Comparison of ENCODE assay signal across 23 mouse cellular contexts in the genomic region with DNA sequence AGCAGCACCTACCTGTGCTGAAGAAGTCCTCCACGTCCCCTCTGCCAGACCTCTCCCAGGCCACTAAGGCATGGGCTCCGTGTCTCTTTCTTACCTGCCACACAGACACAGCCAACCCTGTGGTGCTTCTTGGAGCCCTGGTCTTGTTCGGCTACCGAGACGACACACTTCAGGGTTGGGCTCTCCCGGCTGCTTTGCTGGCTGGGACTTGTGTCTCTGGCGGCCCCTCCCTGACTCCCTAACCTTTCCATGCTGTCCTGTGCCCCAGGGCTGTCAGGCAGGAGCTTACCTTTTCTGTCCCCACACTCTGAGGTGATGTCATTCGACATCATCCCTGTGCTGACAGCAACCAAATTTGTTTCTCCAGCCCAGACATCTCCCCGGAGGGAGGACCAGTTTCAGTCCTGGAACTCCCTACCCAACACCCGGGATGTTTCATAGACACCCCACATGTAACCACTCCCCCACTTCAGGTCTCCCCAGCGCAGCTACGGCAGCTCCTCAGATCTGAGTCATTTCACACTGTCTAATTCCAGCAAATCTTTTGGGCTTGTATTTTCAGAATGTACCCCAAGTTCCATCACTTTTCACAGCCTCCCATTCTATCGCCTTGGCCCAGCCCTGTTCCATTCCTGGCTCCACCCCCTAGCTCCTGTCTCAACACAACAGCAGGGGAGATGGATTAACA. TPM values are rescaled to one million over a fixed set of nuclear protein-coding genes. Genes with fewer than 3 reads are reported as not detected.
DNase-seq lines count a peak whose midpoint lies in the region; ATAC-seq and TF ChIP-seq lines count a peak whose summit lies in the region.
"Had no signal": no experiment of that assay in that cellular context is flagged by ENCODE, and none has a peak within 500 bp of the region (broad histone marks: within the 10 kb centered on the region; RNA-seq: fewer than 3 reads in every experiment).

No protein-coding gene starts in this region.

- H3K9me3 ChIP-seq in heart, embryonic 10.5 days, result no peaks in the 10 kb centered on the region
- no peaks in the 10 kb centered on the region for H3K9me3 ChIP-seq in liver, embryonic 11.5 days (ENCODE audit: control insufficient read depth, low read length)
- no peaks in the 10 kb centered on the region for H3K9me3 ChIP-seq in intestine, embryonic 15.5 days
- H3K9me3 ChIP-seq: forebrain, embryonic 15.5 days; megakaryocyte, embryonic 14.5 days; neural tube, embryonic 15.5 days had no signal

- H3K4me2 ChIP-seq in liver, embryonic 11.5 days, result no peak overlapping the region
- no peak overlapping the region for H3K4me2 ChIP-seq in intestine, embryonic 15.5 days (replicated peaks)
- H3K4me2 ChIP-seq: forebrain, embryonic 15.5 days; neural tube, embryonic 15.5 days had no signal

- peak; percentile 33 for DNase-seq in cerebellum, adult 9-11 months
- no peak for DNase-seq in cerebellum, postnatal 4 days (ENCODE audit: low spot score in 2 of 2)
- DNase-seq in heart, adult 2 months, result peak in 1 of 2 experiments; percentile 27
- DNase-seq in heart, embryonic 10.5 days (ENCODE audit: low spot score), result no peak
- DNase-seq in liver, embryonic 11.5 days (ENCODE audit: low spot score), result no peak
- DNase-seq in liver, result no peak
- DNase-seq: adrenal gland, postnatal 25 days; cerebellum, postnatal 36 days; gastrocnemius, postnatal 10 days; heart, adult 18-20 months; kidney, adult 18-20 months; kidney, postnatal 10 days; lung, adult 18-20 months; midbrain, embryonic 14.5 days had no signal

- intact Hi-C loops in heart, adult 2 months (cut with DNase I), result no loop called here

- 0 out of 2 replicates have a peak, but pooled peaks have one; percentile 26 for ATAC-seq in liver, embryonic 11.5 days (replicated peaks; ENCODE audit: low FRiP score)
- no peak for ATAC-seq in intestine, embryonic 15.5 days
- ATAC-seq: activated CD4-positive, CD25-positive, alpha-beta regulatory T cell, adult 4 months; forebrain, embryonic 15.5 days; Patski had no signal

- H3K36me3 ChIP-seq in heart, adult 2 months (ENCODE audit: control insufficient read depth, insufficient read depth, low read length), result peaks cover 7% of the 10 kb centered on the region
- H3K36me3 ChIP-seq in heart, embryonic 10.5 days, result peaks cover 57% of the 10 kb centered on the region
- peaks cover 4% of the 10 kb centered on the region for H3K36me3 ChIP-seq in liver, embryonic 11.5 days (ENCODE audit: control insufficient read depth, insufficient read depth, low read length)
- H3K36me3 ChIP-seq in intestine, embryonic 15.5 days, result peaks cover 4% of the 10 kb centered on the region; the same call in 1 of the 2 replicates

- no peak overlapping the region for H3K9ac ChIP-seq in heart, adult 2 months (ENCODE audit: low read depth, low read length)
- no peak overlapping the region for H3K9ac ChIP-seq in liver, embryonic 11.5 days (ENCODE audit: low read depth, low read length)
- H3K9ac ChIP-seq in intestine, embryonic 15.5 days, result no peak overlapping the region
- H3K9ac ChIP-seq: forebrain, embryonic 15.5 days; neural tube, embryonic 15.5 days had no signal

- no peak for TF ChIP-seq EP300 in heart, adult 2 months (IDR thresholded peaks at IDR 0.05; ENCODE audit: insufficient read depth, low read depth, low read length)

- H3K4me3 ChIP-seq in heart, adult 2 months, result no peak overlapping the region
- H3K4me3 ChIP-seq in heart, embryonic 10.5 days, result no peak overlapping the region
- H3K4me3 ChIP-seq in liver, embryonic 11.5 days (ENCODE audit: low read depth, low read length), result no peak overlapping the region
- H3K4me3 ChIP-seq in olfactory bulb, adult 2 months (ENCODE audit: insufficient read depth, low read depth, low read length), result no peak overlapping the region
- no peak overlapping the region for H3K4me3 ChIP-seq in intestine, embryonic 15.5 days (replicated peaks)
- H3K4me3 ChIP-seq: erythroblast, embryonic 14.5 days; forebrain, embryonic 15.5 days; megakaryocyte, embryonic 14.5 days; neural tube, embryonic 15.5 days had no signal

- peaks cover 32% of the 10 kb centered on the region for H3K4me1 ChIP-seq in heart, adult 2 months (ENCODE audit: control insufficient read depth, insufficient read depth, low read length)
- peaks cover 71% of the 10 kb centered on the region for H3K4me1 ChIP-seq in heart, embryonic 10.5 days
- peaks cover 5% of the 10 kb centered on the region; the same call in 1 of the 2 replicates for H3K4me1 ChIP-seq in liver, embryonic 11.5 days (replicated peaks; ENCODE audit: control insufficient read depth, insufficient read depth, low read length)
- H3K4me1 ChIP-seq in olfactory bulb, adult 2 months (ENCODE audit: control insufficient read depth, insufficient read depth, low read length), result peaks cover 55% of the 10 kb centered on the region
- H3K4me1 ChIP-seq in intestine, embryonic 15.5 days (replicated peaks), result peaks cover 13% of the 10 kb centered on the region

- no peak for TF ChIP-seq CTCF in heart, adult 2 months (IDR thresholded peaks at IDR 0.05)
- TF ChIP-seq CTCF in olfactory bulb, adult 2 months (IDR thresholded peaks at IDR 0.05; ENCODE audit: insufficient read depth, low read depth, low read length), result no peak

- no peak for TF ChIP-seq POLR2A in heart, adult 2 months (IDR thresholded peaks at IDR 0.05; ENCODE audit: insufficient read depth, low read depth, low read length)
- no peak for TF ChIP-seq POLR2A in olfactory bulb, adult 2 months (IDR thresholded peaks at IDR 0.05; ENCODE audit: insufficient read depth, low read depth, low read length)

- H3K79me2 ChIP-seq in heart, adult 2 months (replicated peaks; ENCODE audit: control insufficient read depth, insufficient read depth, low read length), result peaks cover 13% of the 10 kb centered on the region

- H3K27me3 ChIP-seq in heart, adult 2 months (ENCODE audit: control insufficient read depth, insufficient read depth, low read length), result no peaks in the 10 kb centered on the region
- H3K27me3 ChIP-seq in heart, embryonic 10.5 days (ENCODE audit: insufficient read depth, poor library complexity, severe bottlenecking), result no peaks in the 10 kb centered on the region
- H3K27me3 ChIP-seq in liver, embryonic 11.5 days (replicated peaks; ENCODE audit: control insufficient read depth, insufficient read depth, low read length), result no peaks in the 10 kb centered on the region
- no peaks in the 10 kb centered on the region for H3K27me3 ChIP-seq in intestine, embryonic 15.5 days (replicated peaks)
- H3K27me3 ChIP-seq: forebrain, embryonic 15.5 days; megakaryocyte, embryonic 14.5 days; neural tube, embryonic 15.5 days; Patski had no signal

- 0 out of 2 replicates have a peak overlapping the region, but pooled peaks have one; percentile 17 for H3K27ac ChIP-seq in heart, adult 2 months
- H3K27ac ChIP-seq in heart, embryonic 10.5 days, result no peak overlapping the region
- no peak overlapping the region for H3K27ac ChIP-seq in liver, embryonic 11.5 days (ENCODE audit: low read depth, low read length)
- H3K27ac ChIP-seq in olfactory bulb, adult 2 months (ENCODE audit: insufficient read depth, low read depth, low read length), result peak overlapping the region; percentile 21; the same call in 1 of the 2 replicates
- H3K27ac ChIP-seq in intestine, embryonic 15.5 days, result no peak overlapping the region
- H3K27ac ChIP-seq: forebrain, embryonic 15.5 days; neural tube, embryonic 15.5 days had no signal

- 46% methylated on average over 13 of the region's 13 CpGs for WGBS in heart, adult 2 months
- 70% methylated on average over 13 of the region's 13 CpGs for WGBS in heart, embryonic 10.5 days
- WGBS in liver, embryonic 11.5 days, result 80% methylated on average over 13 of the region's 13 CpGs
- 56% methylated on average over 13 of the region's 13 CpGs for WGBS in olfactory bulb, adult 2 months
- 76% methylated on average over 13 of the region's 13 CpGs for WGBS in intestine, embryonic 15.5 days

RNA-seq across cellular contexts. Expression of a gene that starts 9.8 kb away (rescaled TPM):
- total RNA-seq in heart, adult 2 months (2021), result 100 to 1,000 TPM; 253 to 267 TPM
- polyA plus RNA-seq in heart, adult 2 months (2012; rRNA removed), result 149 and 161 TPM in 2 replicates
- polyA plus RNA-seq in heart, embryonic 10.5 days (2016; fragmentation: Nextera tagmentation; extraction: Ambion mirVana), result 49.1 and 74.8 TPM in 2 replicates
- 26.5 and 28.9 TPM in 2 replicates for polyA plus RNA-seq in liver, embryonic 11.5 days (2014; fragmentation: Nextera tagmentation; extraction: Ambion mirVana)
- 379 TPM in 1 of 2 replicates, not detected in the other for polyA plus RNA-seq in olfactory bulb, adult 2 months (2012; ENCODE audit: insufficient read depth, insufficient read length, low replicate concordance, missing spikeins)
- polyA plus RNA-seq in intestine, embryonic 15.5 days (2015; fragmentation: Nextera tagmentation; extraction: Ambion mirVana), result 26.7 and 27.6 TPM in 2 replicates

RNA-seq across cellular contexts. Expression of a gene that starts 15.8 kb away (rescaled TPM):
- total RNA-seq in heart, adult 2 months (2021), result 10 to 100 TPM; 46.3 to 49.5 TPM
- polyA plus RNA-seq in heart, adult 2 months (2012; rRNA removed), result 41.0 and 65.9 TPM in 2 replicates
- polyA plus RNA-seq in heart, embryonic 10.5 days (2016; fragmentation: Nextera tagmentation; extraction: Ambion mirVana), result 74.9 and 86.4 TPM in 2 replicates
- polyA plus RNA-seq in liver, embryonic 11.5 days (2014; fragmentation: Nextera tagmentation; extraction: Ambion mirVana), result 20.6 and 26.8 TPM in 2 replicates
- 342 TPM in 1 of 2 replicates, not detected in the other for polyA plus RNA-seq in olfactory bulb, adult 2 months (2012; ENCODE audit: insufficient read depth, insufficient read length, low replicate concordance, missing spikeins)
- polyA plus RNA-seq in intestine, embryonic 15.5 days (2015; fragmentation: Nextera tagmentation; extraction: Ambion mirVana), result 94.2 and 99.7 TPM in 2 replicates

RNA-seq across cellular contexts. Expression of a gene that starts 40.2 kb away (rescaled TPM):
- total RNA-seq in heart, adult 2 months (2021), result under 1 TPM; 0.57 to 0.66 TPM
- 0.45 and 0.91 TPM in 2 replicates for polyA plus RNA-seq in heart, adult 2 months (2012; rRNA removed)
- polyA plus RNA-seq in heart, embryonic 10.5 days (2016; fragmentation: Nextera tagmentation; extraction: Ambion mirVana), result 3.3 and 3.7 TPM in 2 replicates
- 1.9 and 2.2 TPM in 2 replicates for polyA plus RNA-seq in liver, embryonic 11.5 days (2014; fragmentation: Nextera tagmentation; extraction: Ambion mirVana)
- not detected in 2 replicates for polyA plus RNA-seq in olfactory bulb, adult 2 months (2012; ENCODE audit: insufficient read depth, insufficient read length, low replicate concordance, missing spikeins)
- 7.1 and 8.2 TPM in 2 replicates for polyA plus RNA-seq in intestine, embryonic 15.5 days (2015; fragmentation: Nextera tagmentation; extraction: Ambion mirVana)
- total RNA-seq: hematopoietic stem cell, adult 5-6 weeks had no signal
- polyA plus RNA-seq: activated CD4-positive, CD25-positive, alpha-beta regulatory T cell, adult 4 months; erythroblast, embryonic 14.5 days had no signal

RNA-seq across cellular contexts. Expression of a gene that starts 43.8 kb away (rescaled TPM):
- 100 to 1,000 TPM; 100 to 118 TPM for total RNA-seq in heart, adult 2 months (2021)
- polyA plus RNA-seq in heart, adult 2 months (2012; rRNA removed), result 37.9 and 61.4 TPM in 2 replicates
- 194 and 200 TPM in 2 replicates for polyA plus RNA-seq in heart, embryonic 10.5 days (2016; fragmentation: Nextera tagmentation; extraction: Ambion mirVana)
- polyA plus RNA-seq in liver, embryonic 11.5 days (2014; fragmentation: Nextera tagmentation; extraction: Ambion mirVana), result 199 and 207 TPM in 2 replicates
- 165 and 783 TPM in 2 replicates for polyA plus RNA-seq in olfactory bulb, adult 2 months (2012; ENCODE audit: insufficient read depth, insufficient read length, low replicate concordance, missing spikeins)
- polyA plus RNA-seq in intestine, embryonic 15.5 days (2015; fragmentation: Nextera tagmentation; extraction: Ambion mirVana), result 172 and 202 TPM in 2 replicates

Comparison
In these comparisons a context has a peak if more than half of its experiments do, and no peak if none do; other contexts are left out.
1. H3K27ac ChIP-seq: peak in heart, adult 2 months (single experiment) and olfactory bulb, adult 2 months (single experiment); none in heart, embryonic 10.5 days (single experiment), liver, embryonic 11.5 days (single experiment) and intestine, embryonic 15.5 days (single experiment).